Mouse (Mus musculus) kidney, adult 2 months (tissue): ENCODE measurements around the gene Il9.

Experiments used
- CTCF ChIP-seq: fragments of 200-500 bp; conservative IDR thresholded peaks from 2 replicates; pipeline ENCODE4 v1.5.1; 2011; ENCODE audit warnings: low read depth, mild to moderate bottlenecking, control low read depth, low read length, moderate library complexity, mixed read lengths; ENCODE audit not compliant: insufficient read depth, insufficient read length
- POLR2A ChIP-seq: fragments of 200-500 bp; IDR thresholded peaks from one replicate; pipeline ENCODE4 v1.6.1; 2011; ENCODE audit warnings: low read depth, low read length, control low read depth

DNA sequence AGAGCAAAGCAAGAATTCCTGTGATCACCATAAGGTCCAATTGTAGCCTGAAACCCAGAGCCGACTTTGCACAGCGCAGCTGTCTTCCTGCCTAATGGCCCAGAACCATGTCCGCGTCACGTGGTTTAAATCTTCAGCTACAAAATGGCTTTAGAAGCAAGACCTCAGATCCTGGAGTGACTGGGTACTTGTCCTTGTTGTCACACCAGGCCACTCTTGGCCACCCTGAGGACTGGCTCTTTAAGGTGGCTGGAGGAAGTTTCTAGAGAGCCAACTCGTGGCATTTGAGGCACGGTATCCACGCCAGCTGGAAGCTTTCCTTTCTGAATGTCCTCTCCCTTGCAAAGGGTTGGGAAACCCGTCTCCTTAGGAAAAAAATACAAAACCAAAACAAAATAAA lies 10.1 kb downstream of the Il9 start:
- no peak for TF ChIP-seq CTCF
- TF ChIP-seq POLR2A, result no peak
